Mouse (Mus musculus) left cerebral cortex, adult 9 months (tissue): Measurements from ENCODE around the gene Epb41l1.

ENCODE experiments used
- DNase-seq, 2 experiments: peaks; one replicate each; pipeline ENCODE4 v3.0.0; 2022; ENCODE audit warnings: low spot score in 2 of 2

The Epb41l1 gene

GRCm38 (mm10) chr2:156460470-156460869, 39.8 kb downstream of the Epb41l1 start:
- peak in 1 of 2 experiments; percentile 58 for DNase-seq

- DNase-seq = no peak
Measured at GRCm38 (mm10) chr2:156462154-156463029, 41.7 kb downstream of the Epb41l1 start.

- no peak for DNase-seq
Measured at GRCm38 (mm10) chr2:156464416-156464815, 43.7 kb downstream of the Epb41l1 start.

- DNase-seq = no peak
Measured at GRCm38 (mm10) chr2:156467538-156467937, 46.8 kb downstream of the Epb41l1 start.

GRCm38 (mm10) chr2:156468890-156469289, 48.2 kb downstream of the Epb41l1 start:
- no peak for DNase-seq

- DNase-seq = no peak
Measured at GRCm38 (mm10) chr2:156469508-156469907, 48.8 kb downstream of the Epb41l1 start.

- DNase-seq = no peak
Measured at GRCm38 (mm10) chr2:156470938-156471337, 50.2 kb downstream of the Epb41l1 start.

- DNase-seq = no peak
Measured at GRCm38 (mm10) chr2:156472336-156472735, 51.6 kb downstream of the Epb41l1 start.

- no peak for DNase-seq
Measured at GRCm38 (mm10) chr2:156473696-156474095, 53.0 kb downstream of the Epb41l1 start.

GRCm38 (mm10) chr2:156474111-156474510, 53.4 kb downstream of the Epb41l1 start:
- DNase-seq = no peak

- DNase-seq = no peak
Measured at GRCm38 (mm10) chr2:156474891-156475284, 54.2 kb downstream of the Epb41l1 start.

- peak; percentile 64 to 71 for DNase-seq
Measured at GRCm38 (mm10) chr2:156475285-156476110, 54.8 kb downstream of the Epb41l1 start.

- DNase-seq = no peak
Measured at GRCm38 (mm10) chr2:156476111-156476747, 55.5 kb downstream of the Epb41l1 start.

- DNase-seq = peak in 1 of 2 experiments; percentile 44
Measured at GRCm38 (mm10) chr2:156476748-156477151, 56.0 kb downstream of the Epb41l1 start.

- DNase-seq = peak in 1 of 2 experiments; percentile 51
Measured at GRCm38 (mm10) chr2:156478046-156478690, 57.5 kb downstream of the Epb41l1 start.

- no peak for DNase-seq
Measured at GRCm38 (mm10) chr2:156479833-156480232, 59.1 kb downstream of the Epb41l1 start.

- DNase-seq = no peak
Measured at GRCm38 (mm10) chr2:156480267-156480666, 59.6 kb downstream of the Epb41l1 start.

GRCm38 (mm10) chr2:156482299-156482698, 61.6 kb downstream of the Epb41l1 start:
- peak in 1 of 2 experiments; percentile 60 for DNase-seq

- no peak for DNase-seq
Measured at GRCm38 (mm10) chr2:156482764-156483163, 62.1 kb downstream of the Epb41l1 start.

- DNase-seq = no peak
Measured at GRCm38 (mm10) chr2:156483204-156483603, 62.5 kb downstream of the Epb41l1 start.

GRCm38 (mm10) chr2:156486086-156486751, 65.5 kb downstream of the Epb41l1 start:
- no peak for DNase-seq
